Comparison of ENCODE assay signal across 27 mouse cellular contexts in genomic region chr4:47347022-47347421, GRCm38 (mm10). TPM values are rescaled to one million over a fixed set of nuclear protein-coding genes. Genes with fewer than 3 reads are reported as not detected.
DNase-seq lines count a peak whose midpoint lies in the region; ATAC-seq and TF ChIP-seq lines count a peak whose summit lies in the region.
"Had no signal": no experiment of that assay in that cellular context is flagged by ENCODE, and none has a peak within 500 bp of the region (broad histone marks: within the 10 kb centered on the region; RNA-seq: fewer than 3 reads in every experiment).

No protein-coding gene starts in this region.

- peaks cover 0 to 5% of the 10 kb centered on the region in 2 experiments; a peak in 1 of 4 replicates for H3K4me1 ChIP-seq in MEL (ENCODE audit: control insufficient read depth in 1 of 2, insufficient read depth in 2 of 2, low read length in 2 of 2)
- H3K4me1 ChIP-seq in intestine, embryonic 16.5 days (ENCODE audit: control insufficient read depth, insufficient read depth, low read length) = no peaks in the 10 kb centered on the region
- H3K4me1 ChIP-seq in forebrain, embryonic 15.5 days = peaks cover 8% of the 10 kb centered on the region

- no peak overlapping the region for H3K9ac ChIP-seq in MEL (ENCODE audit: control insufficient read depth, low read depth, low read length, poor library complexity, severe bottlenecking)
- no peak overlapping the region for H3K9ac ChIP-seq in intestine, embryonic 16.5 days (ENCODE audit: low read depth, low read length)
- no peak overlapping the region for H3K9ac ChIP-seq in forebrain, embryonic 15.5 days (replicated peaks)
- H3K9ac ChIP-seq: forebrain, postnatal 0 days; heart, embryonic 15.5 days; liver, embryonic 14.5 days; lung, embryonic 14.5 days had no signal

- TF ChIP-seq EP300 in MEL (IDR thresholded peaks at IDR 0.05; ENCODE audit: low read depth in 1 of 2, low read length in 2 of 2) = peak in 1 of 2 experiments; percentile 30; a peak in 1 of 4 replicates

- no peak for TF ChIP-seq POLR2A in MEL (IDR thresholded peaks at IDR 0.05; ENCODE audit: control insufficient read depth in 1 of 2, insufficient read depth in 1 of 2, low read depth in 1 of 2, low read length in 2 of 2, poor library complexity in 1 of 2)

- no peak overlapping the region for H3K4me2 ChIP-seq in intestine, embryonic 16.5 days (ENCODE audit: low read depth, low read length)
- no peak overlapping the region for H3K4me2 ChIP-seq in forebrain, embryonic 15.5 days (replicated peaks)
- H3K4me2 ChIP-seq: heart, embryonic 15.5 days; lung, embryonic 14.5 days had no signal

- ATAC-seq in intestine, embryonic 16.5 days = peak; percentile 72
- ATAC-seq in monocyte, adult 5-6 weeks (replicated peaks; ENCODE audit: insufficient number of reproducible peaks, low FRiP score, low TSS enrichment, poor library complexity, severe bottlenecking) = peak; percentile 79
- no peak for ATAC-seq in forebrain, embryonic 15.5 days (replicated peaks)
- ATAC-seq: forebrain, postnatal 0 days; hindbrain, embryonic 16.5 days had no signal

- no peak overlapping the region for H3K27ac ChIP-seq in MEL (ENCODE audit: control insufficient read depth, low read depth, low read length)
- H3K27ac ChIP-seq in intestine, embryonic 16.5 days (ENCODE audit: low read length) = no peak overlapping the region
- H3K27ac ChIP-seq in forebrain, embryonic 15.5 days (replicated peaks) = no peak overlapping the region
- H3K27ac ChIP-seq: heart, embryonic 10.5 days; heart, embryonic 15.5 days; liver, embryonic 14.5 days had no signal

- WGBS in intestine, embryonic 16.5 days = 57% methylated on average over 4 of the region's 4 CpGs
- 77% methylated on average over 4 of the region's 4 CpGs for WGBS in forebrain, embryonic 15.5 days

- peak; percentile 48 for DNase-seq in adrenal gland, adult 2 months
- DNase-seq in adrenal gland, adult 8-10 months = no peak
- peak; percentile 33 for DNase-seq in MEL (ENCODE audit: low read depth, low spot score)
- no peak for DNase-seq in right cerebral cortex, adult 2 months (ENCODE audit: low spot score in 2 of 2)
- no peak for DNase-seq in cerebellum, adult 9-10 months
- DNase-seq: cerebellum, adult 11 months; cerebellum, postnatal 10 days; forebrain, postnatal 0 days; gastrocnemius, postnatal 10 days; heart, adult 11 months; kidney, adult 9 months; kidney, postnatal 14 days; liver; lung, embryonic 14.5 days; lung, postnatal 36 days; midbrain, embryonic 14.5 days; spleen, adult 18-20 months; thymus, adult 18-20 months; thymus, postnatal 25 days had no signal

- H3K27me3 ChIP-seq in MEL (ENCODE audit: control insufficient read depth in 1 of 2, insufficient read depth in 2 of 2, low read length in 2 of 2) = peaks cover 0 to 5% of the 10 kb centered on the region in 2 experiments; a peak in 2 of 4 replicates
- 0 out of 2 replicates have a peak, but pooled peaks cover 2% of the 10 kb centered on the region for H3K27me3 ChIP-seq in intestine, embryonic 16.5 days (replicated peaks; ENCODE audit: control insufficient read depth, insufficient read depth, low read length)
- no peaks in the 10 kb centered on the region for H3K27me3 ChIP-seq in forebrain, embryonic 15.5 days
- H3K27me3 ChIP-seq: heart, embryonic 15.5 days had no signal

- H3K79me2 ChIP-seq in MEL (ENCODE audit: control insufficient read depth, insufficient read depth, low read length, poor library complexity) = no peaks in the 10 kb centered on the region

- no peaks in the 10 kb centered on the region; a peak in 1 of 4 replicates for H3K36me3 ChIP-seq in MEL (ENCODE audit: control insufficient read depth in 1 of 2, insufficient read depth in 2 of 2, low read length in 2 of 2)
- H3K36me3 ChIP-seq in intestine, embryonic 16.5 days (ENCODE audit: control insufficient read depth, insufficient read depth, low read length) = no peaks in the 10 kb centered on the region
- H3K36me3 ChIP-seq in forebrain, embryonic 15.5 days = no peaks in the 10 kb centered on the region
- H3K36me3 ChIP-seq: heart, embryonic 10.5 days; heart, embryonic 15.5 days had no signal

- TF ChIP-seq RAD21 in MEL (IDR thresholded peaks at IDR 0.05; ENCODE audit: low read depth, low read length) = no peak

- TF ChIP-seq CTCF in MEL (IDR thresholded peaks at IDR 0.05 in 2 of 3, conservative IDR thresholded peaks at IDR 0.05 in 1 of 3; ENCODE audit: control insufficient read depth in 1 of 3, insufficient read depth in 1 of 3, low read depth in 2 of 3, low read length in 3 of 3, poor library complexity in 1 of 3, severe bottlenecking in 1 of 3) = no peak

- no peak overlapping the region for H3K4me3 ChIP-seq in MEL (ENCODE audit: control insufficient read depth in 1 of 2, insufficient read depth in 1 of 2, low read depth in 2 of 2, low read length in 2 of 2)
- H3K4me3 ChIP-seq in intestine, embryonic 16.5 days (ENCODE audit: low read length) = no peak overlapping the region
- no peak overlapping the region for H3K4me3 ChIP-seq in forebrain, embryonic 15.5 days
- H3K4me3 ChIP-seq: erythroblast, embryonic 14.5 days; heart, embryonic 10.5 days; heart, embryonic 15.5 days had no signal

- H3K9me3 ChIP-seq in MEL (replicated peaks; ENCODE audit: insufficient read depth, low read length) = no peaks in the 10 kb centered on the region
- no peaks in the 10 kb centered on the region for H3K9me3 ChIP-seq in intestine, embryonic 16.5 days (ENCODE audit: control insufficient read depth, low read length)
- H3K9me3 ChIP-seq in forebrain, embryonic 15.5 days = no peaks in the 10 kb centered on the region
- H3K9me3 ChIP-seq: heart, embryonic 10.5 days; heart, embryonic 15.5 days had no signal

TF ChIP-seq in MEL, 35 proteins besides CTCF, POLR2A, EP300 and RAD21:
- TF ChIP-seq BHLHE40 (IDR thresholded peaks at IDR 0.05; ENCODE audit: borderline replicate concordance, low read depth, low read length) = peak; percentile 64; the same call in 1 of the 2 replicates
- TF ChIP-seq CHD1 (IDR thresholded peaks at IDR 0.05; ENCODE audit: low read depth, low read length) = no peak
- TF ChIP-seq USF1 (IDR thresholded peaks at IDR 0.05; ENCODE audit: low read depth, low read length) = no peak
- no peak for TF ChIP-seq TAL1 (IDR thresholded peaks at IDR 0.05; ENCODE audit: low read length)
- no peak for TF ChIP-seq MEF2A (IDR thresholded peaks at IDR 0.05; ENCODE audit: extremely low read depth, insufficient replicate concordance, low read depth, low read length, poor library complexity, severe bottlenecking)
- TF ChIP-seq GATA1 (IDR thresholded peaks at IDR 0.05; ENCODE audit: low read depth, low read length) = no peak
- TF ChIP-seq MAX (IDR thresholded peaks at IDR 0.05; ENCODE audit: low read length) = peak; percentile 67
- peak; percentile 52; the same call in 1 of the 2 replicates for TF ChIP-seq MYC (IDR thresholded peaks at IDR 0.05; ENCODE audit: low read depth, low read length)
- no peak for TF ChIP-seq POLR2AphosphoS2 (IDR thresholded peaks at IDR 0.05; ENCODE audit: low read length)
- no peak for TF ChIP-seq GABPA (IDR thresholded peaks at IDR 0.05; ENCODE audit: low read depth, low read length)
- no peak for TF ChIP-seq MYB (IDR thresholded peaks at IDR 0.05; ENCODE audit: low read depth, low read length)
- TF ChIP-seq ZMIZ1 (IDR thresholded peaks at IDR 0.05; ENCODE audit: low read depth, low read length) = no peak
- TF ChIP-seq ETS1 (IDR thresholded peaks at IDR 0.05; ENCODE audit: low read depth, low read length) = 0 out of 2 replicates have a peak, but pooled peaks have one; percentile 17

RNA-seq across cellular contexts. Expression of gene Tgfbr1, which starts 6.0 kb away (rescaled TPM):
- total RNA-seq in adrenal gland, adult 2 months (2021) = 10 to 100 TPM; 30.1 to 36.9 TPM
- 2.2 and 2.5 TPM in 2 replicates for polyA plus RNA-seq in adrenal gland, adult 2 months (2012; rRNA removed)
- total RNA-seq in adrenal gland, adult 8-10 months (2022) = 10 to 100 TPM; 37.6 to 47.1 (median 42.3) TPM
- total RNA-seq in MEL (2012; rRNA removed) = 4.5 and 4.7 TPM in 2 replicates
- 1 to 10 TPM in 1 of 2 experiments, not detected in 1; 4.3 TPM for polyA plus RNA-seq in MEL (2012; ENCODE audit: insufficient read depth in 1 of 2, insufficient read length in 2 of 2, low read depth in 1 of 2, low replicate concordance in 2 of 2, missing spikeins in 1 of 2)
- polyA plus RNA-seq in intestine, embryonic 16.5 days (2015; fragmentation: Nextera tagmentation; extraction: Ambion mirVana) = 17.5 and 20.6 TPM in 2 replicates
- total RNA-seq in monocyte, adult 5-6 weeks (2017) = 149 to 221 TPM (median 220 TPM) in 3 replicates
- polyA plus RNA-seq in forebrain, embryonic 15.5 days (2015; fragmentation: Nextera tagmentation; extraction: Ambion mirVana) = 42.3 and 46.5 TPM in 2 replicates

Comparison
In these comparisons a context has a peak if more than half of its experiments do, and no peak if none do; other contexts are left out.
1. DNase-seq: peak in adrenal gland, adult 2 months (single experiment) and MEL (single experiment); none in adrenal gland, adult 8-10 months (single experiment), right cerebral cortex, adult 2 months (0 of 2) and cerebellum, adult 9-10 months (single experiment).